Mouse (Mus musculus): ENCODE data around the gene Cnpy1.

The Cnpy1 gene

DNA sequence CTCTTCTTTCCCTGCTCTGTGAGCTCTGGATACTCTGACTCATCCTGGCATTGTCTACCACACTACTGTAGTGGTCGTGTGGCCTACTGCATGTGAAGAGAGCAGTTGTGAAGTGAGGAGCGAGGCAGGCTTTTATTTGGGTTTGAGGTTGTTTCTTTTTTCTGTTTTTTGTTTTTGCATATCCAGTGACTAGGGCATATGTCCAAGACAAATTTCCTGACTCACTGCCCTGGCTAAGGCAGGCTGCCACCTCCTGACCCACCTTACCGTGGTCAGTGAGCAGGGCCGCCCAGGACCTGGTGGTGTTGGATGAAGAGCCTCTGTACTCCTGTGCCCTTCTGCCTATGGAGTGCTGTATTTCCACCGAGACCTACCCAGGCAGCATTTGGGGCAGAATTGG lies 5.8 kb downstream of the Cnpy1 start:
- in situ Hi-C loops (cut with MboI, MseI) = loop anchor here (10.0 kb wide), 1 partner anchor 975 kb away; no protein-coding TSS in a partner anchor

DNA sequence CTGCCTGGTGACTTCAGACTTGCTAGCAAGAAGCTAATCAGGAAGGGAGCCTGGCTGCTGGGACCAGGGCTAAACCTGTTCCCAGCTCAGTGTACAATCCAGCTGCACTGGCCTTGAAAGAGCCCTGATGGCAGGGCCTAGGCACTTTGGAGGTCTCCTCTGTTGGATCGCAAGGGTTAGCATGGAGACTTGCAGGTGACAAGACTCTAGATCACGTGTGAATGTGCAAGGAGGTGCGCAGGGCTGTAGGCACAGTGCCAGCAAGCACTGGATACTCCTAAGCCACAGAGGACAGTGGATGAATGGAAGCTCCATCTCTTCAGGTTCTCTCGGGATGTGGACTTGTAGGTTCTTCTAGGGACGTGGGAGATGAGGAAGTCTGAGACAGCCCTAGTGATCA lies 6.7 kb downstream of the Cnpy1 start:
- in situ Hi-C loops (cut with MboI, MseI) = loop anchor here (10.0 kb wide), 1 partner anchor 976 kb away; no protein-coding TSS in a partner anchor

DNA sequence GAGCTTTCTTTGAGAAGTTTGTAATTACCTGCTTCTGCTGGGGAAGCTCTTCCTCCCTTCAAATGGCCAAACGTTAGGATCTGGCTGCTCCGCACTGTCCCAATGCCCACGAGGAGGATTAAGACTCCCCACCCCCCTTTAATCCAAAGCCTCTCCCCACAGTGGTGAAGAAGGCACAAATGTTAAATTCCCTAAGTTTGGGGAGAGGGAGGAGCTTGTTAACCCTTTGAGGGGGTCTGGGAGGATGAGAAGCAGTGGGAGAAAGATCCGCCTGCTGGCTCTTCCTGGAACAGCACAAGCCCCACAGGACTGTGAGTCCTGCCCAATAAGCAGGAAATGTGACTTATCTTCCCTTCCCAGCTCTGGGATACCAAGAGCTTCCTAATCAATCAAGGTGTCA lies 7.5 kb downstream of the Cnpy1 start:
- in situ Hi-C loops (cut with MboI, MseI) = loop anchor here (10.0 kb wide), 1 partner anchor 977 kb away; no protein-coding TSS in a partner anchor

DNA sequence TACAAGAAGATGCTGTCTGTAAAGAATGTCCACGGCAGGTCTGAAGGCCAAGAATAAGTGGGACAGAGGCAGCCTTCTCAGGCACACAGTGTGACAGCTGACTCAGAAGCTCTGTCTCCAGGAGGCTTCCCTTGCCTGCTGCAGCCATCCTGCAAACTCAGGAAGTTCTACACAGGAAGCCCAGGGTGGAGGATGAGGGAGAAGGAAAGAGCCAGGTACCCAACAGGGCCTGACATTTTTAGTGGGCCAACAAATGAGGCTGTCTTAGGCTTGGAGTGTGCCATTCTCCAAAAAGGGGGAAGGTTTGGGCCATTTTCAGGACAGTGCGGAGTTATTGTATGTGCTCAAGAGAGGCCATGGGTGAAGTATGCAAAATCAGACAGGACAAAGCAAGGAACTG lies 7.9 kb downstream of the Cnpy1 start:
- in situ Hi-C loops (cut with MboI, MseI) = loop anchor here (10.0 kb wide), 1 partner anchor 977 kb away; no protein-coding TSS in a partner anchor

DNA sequence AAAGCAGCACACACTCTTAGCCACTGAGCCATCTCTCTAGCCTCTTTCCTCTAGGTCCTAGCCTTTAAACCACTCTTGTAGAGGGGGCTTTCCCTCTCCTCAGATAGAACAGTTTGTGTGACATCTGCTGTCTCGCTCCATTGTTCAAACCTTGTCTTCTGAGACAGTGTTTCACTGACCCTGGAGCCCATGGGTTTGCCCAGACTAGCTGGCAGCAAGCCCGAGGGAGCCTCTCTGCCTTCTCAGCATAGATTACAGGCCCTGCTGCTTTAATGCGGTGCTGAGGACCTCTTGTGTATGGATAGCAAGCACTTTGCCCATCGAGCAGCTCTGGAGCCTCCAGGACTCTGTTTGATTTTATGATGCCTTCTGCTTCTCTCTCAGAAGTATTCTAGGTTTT lies 8.6 kb downstream of the Cnpy1 start:
- in situ Hi-C loops (cut with MboI, MseI) = loop anchor here (10.0 kb wide), 1 partner anchor 978 kb away; no protein-coding TSS in a partner anchor

DNA sequence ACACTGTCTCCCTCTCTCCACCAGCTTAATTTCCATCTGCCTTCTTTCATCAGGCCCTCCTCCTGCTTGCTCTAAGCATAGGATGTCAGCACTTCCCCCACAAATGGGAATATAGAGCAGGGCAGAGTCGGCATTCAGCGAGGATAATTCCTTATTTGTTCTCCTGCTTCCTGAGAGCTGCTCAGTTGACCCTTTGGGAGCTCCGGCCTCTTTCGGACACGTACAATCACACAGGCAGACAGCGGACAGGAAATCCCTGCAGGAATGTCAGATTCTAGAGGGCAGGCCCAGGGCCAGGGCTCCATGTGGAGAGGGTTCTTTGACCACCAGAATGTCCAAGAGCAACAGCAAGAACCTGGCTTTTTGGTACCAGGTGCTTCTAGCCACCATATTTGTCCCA lies 9.5 kb downstream of the Cnpy1 start:
- in situ Hi-C loops (cut with MboI, MseI) = loop anchor here (10.0 kb wide), 1 partner anchor 979 kb away; no protein-coding TSS in a partner anchor

DNA sequence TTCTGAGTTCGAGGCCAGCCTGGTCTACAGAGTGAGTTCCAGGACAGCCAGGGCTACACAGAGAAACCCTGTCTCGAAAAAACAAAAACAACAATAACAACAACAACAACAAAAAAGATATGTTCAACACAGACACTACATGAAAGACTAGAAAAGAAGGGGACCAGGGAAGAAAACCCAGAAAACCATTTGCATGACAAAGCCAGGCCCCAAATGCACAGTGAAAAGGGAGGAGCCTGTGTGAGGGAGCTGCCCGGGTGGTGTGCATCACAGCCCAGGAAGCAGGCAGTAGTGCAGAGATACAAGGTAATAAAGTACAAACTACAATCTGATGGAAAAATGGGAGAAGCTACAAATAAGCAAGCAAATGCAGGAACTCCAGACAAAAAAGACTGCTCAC lies 13.5 kb downstream of the Cnpy1 start:
- in situ Hi-C loops (cut with MboI, MseI) = loop anchor here (10.0 kb wide), 1 partner anchor 983 kb away; no protein-coding TSS in a partner anchor

DNA sequence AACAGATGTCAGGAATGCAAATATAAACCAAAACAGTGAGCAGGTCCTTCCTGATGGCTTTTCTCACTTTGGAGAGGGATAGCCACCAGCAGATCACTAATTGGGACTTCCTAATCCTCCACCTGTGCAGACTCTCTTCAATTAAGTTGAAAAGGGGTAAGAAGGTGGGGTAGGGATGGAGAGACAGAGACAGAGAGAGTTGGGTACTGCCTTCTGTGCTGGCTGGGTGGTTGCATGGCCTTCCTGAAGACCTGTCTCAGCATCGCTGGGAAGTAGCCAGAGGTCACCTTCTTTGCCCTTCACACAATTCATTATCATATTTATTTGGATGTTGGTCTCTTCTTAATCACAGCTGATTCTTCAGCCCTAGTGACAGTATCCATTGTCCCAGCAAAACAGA lies 26.0 kb downstream of the Cnpy1 start:
- in situ Hi-C loops (cut with MboI, MseI) = no loop called here

DNA sequence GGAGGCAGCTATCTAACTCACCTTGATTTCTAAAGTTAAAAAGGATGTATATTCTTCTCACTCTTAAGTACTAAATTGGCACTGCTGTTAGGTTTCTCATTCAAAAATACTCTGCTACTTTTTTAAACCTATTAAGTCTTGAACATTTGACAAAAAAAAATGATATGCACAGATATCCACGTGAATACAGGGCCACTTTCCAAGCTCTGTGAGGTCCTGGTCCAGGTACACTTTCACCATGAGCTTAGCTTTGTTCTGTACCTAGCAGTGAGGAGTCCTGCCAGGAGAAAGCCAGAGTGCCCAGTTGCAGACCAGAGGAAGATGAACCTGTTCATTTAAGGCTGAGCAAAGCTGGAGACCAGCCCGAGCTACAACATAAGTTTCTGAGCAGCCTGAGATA lies 32.2 kb downstream of the Cnpy1 start:
- in situ Hi-C loops (cut with MboI, MseI) = no loop called here

DNA sequence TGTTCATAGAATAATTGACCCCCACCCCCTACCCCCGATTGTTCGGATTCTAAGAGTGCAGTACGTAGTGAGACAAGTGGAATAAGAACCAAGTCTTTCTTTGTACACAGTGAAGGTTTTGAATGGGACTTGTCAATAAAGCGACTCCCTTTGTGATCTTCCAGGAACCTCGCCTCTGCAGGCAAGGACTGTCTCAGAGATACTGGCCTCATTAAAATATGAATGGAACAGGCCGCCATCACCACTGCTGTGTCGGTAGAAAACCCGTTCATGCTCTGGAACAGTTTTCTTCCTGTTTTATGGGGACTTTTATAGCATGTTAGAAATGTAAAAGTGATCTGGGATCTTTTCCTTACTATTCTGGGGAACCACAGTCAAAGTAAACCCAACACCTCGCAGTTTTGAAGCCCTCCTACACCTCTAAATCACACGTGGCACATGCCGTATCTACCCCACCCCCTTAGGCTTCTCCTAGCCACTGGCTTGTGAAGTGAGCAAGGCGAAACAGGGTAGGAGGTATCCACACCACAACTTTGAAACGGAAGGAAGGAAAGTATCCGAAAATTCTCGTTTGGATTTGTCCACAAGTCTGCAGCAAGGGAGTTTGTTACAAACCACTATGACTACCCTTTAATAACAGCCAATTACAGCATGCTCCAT lies 33.8 kb downstream of the Cnpy1 start:
- in situ Hi-C loops (cut with MboI, MseI) = no loop called here

DNA sequence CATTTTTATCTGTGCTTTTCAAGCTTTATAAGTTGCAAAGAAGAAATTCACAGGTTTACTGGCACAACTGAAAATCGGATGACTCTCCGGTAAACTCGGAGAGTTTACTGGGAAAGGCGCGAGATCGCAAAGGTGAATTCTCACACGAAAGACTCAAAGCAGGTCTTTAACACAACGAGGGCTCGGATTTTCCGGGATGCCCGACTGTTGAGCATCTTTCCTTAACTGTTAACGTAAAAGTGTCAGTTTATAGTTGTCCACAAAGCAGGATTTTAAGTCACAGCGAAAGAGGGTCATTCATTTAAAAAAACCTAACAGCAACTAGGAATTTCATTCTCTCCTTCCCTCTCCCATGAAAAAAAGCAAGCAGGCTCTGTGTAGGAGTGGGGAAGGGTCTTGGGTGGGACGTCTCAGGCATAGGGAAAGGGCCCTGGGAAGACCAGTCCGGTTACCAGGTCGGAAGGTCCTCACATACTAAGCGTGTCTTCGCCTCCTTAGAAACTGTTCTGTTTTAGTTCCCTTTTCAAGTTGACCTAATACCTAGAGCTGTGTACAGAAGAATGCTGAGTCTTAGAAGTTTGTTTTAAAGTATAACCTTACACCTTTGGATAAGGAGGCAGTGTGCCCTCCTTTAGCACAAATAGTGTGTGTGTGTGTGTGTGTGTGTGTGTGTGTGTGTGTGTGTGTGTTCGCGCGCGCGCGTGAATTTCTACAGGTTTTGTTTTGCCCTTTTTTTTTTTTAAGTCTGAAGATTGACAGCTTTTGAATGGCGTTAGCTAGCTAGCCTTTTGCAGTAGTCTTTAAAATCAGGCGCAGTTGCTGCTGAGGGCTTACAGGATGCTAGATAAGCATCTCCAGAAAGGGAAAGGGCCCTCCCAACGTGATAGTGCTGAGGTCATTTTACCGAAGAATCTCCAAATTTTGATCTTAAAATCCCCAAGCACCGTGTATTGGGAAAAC lies 34.7 kb downstream of the Cnpy1 start:
- in situ Hi-C loops (cut with MboI, MseI) = no loop called here

DNA sequence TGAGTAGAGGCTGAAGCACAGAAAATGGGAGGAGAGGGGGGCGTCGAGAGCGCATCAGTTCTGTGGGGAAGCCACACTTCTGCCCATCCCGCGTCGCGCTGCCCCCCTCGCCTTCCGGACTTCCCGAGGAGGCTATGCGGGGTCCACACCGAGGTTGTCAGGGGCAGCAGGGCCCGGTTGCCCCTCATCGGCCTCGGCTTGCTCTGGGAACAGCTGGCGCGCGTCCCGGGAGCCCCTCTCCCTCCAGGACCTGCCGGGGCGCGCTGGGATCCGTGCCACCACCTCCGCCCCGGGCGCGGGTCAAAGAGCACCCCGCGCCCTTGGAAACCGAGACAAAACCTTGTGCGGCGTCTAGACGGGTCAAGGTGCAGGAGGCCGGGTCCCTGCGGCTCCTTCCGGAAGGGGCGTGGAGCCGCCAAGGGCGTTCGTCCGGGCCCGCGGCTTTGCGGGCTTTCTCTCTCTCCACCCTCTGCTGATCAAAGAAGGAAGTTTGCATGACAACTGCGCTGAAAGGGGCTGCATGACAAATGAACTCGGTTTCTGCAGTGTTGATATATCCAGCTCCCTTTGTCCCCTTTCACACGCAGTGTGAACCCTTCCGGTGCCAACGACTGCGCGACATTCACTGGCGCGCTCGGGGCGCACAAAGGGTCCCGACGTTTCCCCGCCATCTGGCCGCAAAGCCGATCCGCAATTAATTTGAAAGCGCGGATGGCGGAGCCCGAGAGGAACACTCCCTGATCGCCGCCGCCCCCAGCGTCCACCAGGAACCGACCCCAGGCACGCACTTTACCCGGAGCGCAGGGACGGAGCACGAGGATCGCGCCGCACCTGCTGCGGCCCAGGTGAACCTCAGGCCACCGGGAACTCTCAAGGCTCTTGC lies 35.8 kb downstream of the Cnpy1 start:
- in situ Hi-C loops (cut with MboI, MseI) = no loop called here

DNA sequence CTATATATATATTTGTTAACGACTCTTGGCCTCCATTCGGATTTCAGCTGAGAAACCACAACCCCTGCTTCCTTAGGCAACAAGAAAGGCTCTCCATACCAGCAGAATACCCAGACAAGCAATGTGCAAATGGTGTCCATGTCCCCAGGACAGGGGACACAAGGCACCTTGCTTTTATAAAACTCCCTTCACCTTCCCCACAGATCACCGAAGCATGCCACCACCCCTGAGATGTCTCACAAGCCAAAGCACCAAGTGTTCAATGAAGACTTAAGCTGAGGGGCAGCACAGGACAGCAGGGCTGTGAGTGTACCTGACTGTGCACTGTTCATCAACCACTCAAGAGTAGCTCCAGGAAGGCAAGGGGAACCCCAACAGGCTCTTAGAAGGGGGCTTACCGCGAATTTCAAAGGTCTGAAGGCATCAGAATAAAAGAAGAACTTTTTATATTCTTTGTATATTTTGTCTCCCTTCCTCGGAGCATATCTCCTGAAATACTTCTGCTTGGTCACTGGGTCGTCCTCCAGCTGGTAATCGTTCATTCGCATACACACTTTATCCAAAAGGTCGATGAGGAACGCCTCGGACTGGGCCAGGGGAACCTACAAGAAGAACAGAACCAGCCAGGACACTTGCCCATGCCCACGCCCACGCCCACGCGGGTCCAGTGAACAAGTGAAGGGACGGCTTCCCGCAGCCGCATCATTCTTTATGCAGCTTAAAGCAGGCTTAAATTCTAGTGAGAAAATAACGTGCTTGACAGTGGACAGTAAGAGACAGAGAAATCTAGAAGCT lies 36.7 kb downstream of the Cnpy1 start:
- in situ Hi-C loops (cut with MboI, MseI) = no loop called here

DNA sequence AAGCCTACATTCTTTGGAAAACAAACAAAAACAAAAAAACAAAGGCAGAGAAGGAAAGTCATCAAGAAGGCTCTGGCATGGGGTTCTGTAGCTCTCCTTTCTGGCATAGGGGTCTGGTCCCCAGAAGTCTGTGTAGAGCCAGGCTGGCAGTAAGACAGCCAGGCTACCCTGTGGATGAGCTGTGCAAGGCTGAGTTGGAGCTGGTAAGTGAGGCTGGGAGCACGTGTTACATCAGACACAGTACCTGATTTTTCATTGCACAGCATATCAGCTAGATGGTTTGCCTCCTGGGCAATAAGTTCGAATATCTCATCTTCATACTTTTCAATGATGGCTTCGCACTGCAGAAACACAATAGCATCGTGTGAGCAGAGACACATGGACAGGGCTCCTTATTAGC lies 38.6 kb downstream of the Cnpy1 start:
- in situ Hi-C loops (cut with MboI, MseI) = no loop called here

DNA sequence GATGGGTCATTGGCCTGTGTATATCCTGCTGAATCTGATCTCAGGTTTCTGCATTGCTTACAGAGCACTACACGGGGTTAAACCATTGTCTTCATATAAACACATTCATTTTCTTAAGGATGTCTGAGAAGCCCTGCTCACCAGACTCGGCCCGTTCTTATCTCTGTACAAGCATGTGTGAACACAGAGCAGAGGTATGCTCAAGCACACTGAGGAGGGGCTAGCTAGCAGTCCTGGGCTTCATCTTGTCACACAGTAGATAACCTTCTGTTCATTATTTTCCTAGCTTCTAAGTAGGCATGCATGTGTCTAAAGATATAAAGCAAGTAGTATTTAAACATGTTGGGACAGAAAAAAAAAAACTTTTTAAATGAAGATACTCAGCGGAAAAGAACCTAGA lies 39.2 kb downstream of the Cnpy1 start:
- in situ Hi-C loops (cut with MboI, MseI) = no loop called here

DNA sequence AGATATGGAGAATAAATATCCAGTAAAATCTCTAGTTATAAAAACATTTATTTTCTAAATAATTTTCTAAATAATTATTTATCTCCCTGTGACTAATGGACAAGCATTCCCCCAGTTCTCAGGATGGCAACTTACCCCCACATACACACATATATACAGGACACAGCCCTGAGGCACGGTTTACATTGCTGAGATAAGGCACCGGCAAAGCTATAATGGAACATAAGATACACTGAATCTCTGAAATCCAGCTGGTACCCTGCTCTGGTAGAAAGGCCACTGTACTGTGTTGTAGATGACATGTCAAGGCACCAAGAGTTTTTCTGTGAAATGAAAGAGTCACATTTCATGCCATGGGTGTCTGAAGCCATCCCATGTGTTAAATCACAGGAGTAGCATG lies 40.9 kb downstream of the Cnpy1 start:
- in situ Hi-C loops (cut with MboI, MseI) = no loop called here

DNA sequence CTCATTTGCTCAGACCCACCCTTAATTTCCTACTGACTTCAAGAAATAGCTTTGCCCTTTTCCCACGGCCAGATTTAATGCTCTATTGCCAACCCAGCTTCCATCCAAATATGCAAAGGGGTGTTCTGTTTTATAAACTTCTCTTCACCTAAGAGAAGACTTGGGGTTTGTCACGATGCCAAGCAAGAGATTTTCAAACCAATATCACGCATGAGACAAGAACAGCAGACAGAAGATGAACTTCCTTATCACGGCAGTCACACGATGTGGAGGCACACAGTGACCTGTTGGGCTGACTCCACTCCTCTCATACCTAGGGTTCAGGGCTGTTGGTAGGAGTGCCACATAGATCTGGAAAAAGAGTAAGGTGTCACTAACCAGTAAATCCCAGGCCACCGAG lies 42.5 kb downstream of the Cnpy1 start:
- in situ Hi-C loops (cut with MboI, MseI) = no loop called here

DNA sequence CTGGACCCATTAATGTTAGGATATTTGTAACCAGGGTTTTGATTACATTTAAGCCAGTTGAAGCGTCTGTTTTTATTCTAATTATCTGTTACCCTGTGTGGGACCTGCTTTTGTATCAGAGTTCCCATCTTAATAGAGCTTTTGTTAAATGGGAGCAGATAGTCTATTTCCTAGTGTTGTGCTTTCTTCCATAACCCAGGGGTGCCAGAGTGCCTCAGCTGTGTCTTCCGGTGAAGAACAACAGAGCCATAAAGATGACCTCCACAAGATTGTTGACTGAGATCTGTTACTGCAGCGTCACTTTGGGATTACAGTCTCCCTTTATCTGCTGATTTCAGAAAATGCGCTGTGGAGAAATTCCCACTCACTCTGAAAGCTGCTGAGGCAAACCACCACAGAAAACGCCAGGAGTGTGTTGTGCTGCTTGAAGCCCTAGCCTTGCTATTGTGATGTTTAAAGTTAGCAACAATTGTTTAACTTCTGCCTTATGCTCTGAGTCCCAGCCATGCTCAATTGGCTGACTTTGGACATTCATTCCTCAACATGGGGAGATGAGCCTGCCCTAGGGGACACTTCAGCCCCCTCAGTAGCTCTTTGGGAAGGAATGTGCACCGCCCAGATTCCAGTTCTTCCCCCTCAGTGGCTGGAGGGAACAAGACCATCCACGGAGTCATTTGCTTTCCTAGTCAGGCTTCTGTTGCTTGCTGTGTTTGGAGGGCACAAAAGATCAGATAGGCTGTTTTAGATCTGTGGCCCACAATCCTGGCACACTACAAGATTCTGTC lies 46.3 kb downstream of the Cnpy1 start:
- in situ Hi-C loops (cut with MboI, MseI) = no loop called here

DNA sequence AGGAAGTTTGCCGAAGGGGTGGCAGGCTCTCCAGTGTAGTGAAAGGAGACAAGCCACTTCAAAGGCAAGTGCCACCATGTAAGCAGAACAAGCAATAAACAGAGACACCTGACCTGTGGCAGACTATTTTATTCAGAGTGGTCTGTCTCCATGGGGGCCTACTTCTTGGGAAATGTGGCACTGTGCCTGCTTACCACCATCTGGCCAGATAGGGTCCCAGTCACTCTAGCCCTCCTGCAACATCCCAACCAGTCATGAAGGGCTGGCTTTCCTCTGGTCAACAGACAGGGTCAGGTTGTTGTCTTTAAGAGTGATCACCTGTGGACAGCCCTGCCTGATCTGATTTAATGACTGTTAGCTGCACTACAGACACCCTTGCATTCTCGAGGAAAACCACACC lies 50.1 kb downstream of the Cnpy1 start:
- in situ Hi-C loops (cut with MboI, MseI) = no loop called here

DNA sequence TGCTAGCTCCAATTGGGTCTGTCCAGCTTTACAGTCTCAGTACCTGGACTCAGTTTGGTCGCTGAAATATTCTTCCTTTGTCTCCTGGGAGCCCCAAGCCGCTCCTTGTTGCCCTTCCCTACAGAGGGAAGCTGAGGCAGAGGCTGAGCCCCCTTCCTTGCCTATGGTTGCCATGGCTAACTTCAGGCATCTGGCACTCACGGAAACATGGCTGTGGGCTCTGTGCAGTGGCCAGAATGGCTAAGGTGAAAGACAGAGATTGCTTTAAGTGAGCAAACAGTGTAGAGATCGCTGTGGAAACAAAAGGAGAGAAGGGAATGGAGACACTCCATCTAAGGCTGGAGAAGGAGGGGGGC lies 53.5 kb downstream of the Cnpy1 start:
- in situ Hi-C loops (cut with MboI, MseI) = no loop called here
